In the genomic region with DNA sequence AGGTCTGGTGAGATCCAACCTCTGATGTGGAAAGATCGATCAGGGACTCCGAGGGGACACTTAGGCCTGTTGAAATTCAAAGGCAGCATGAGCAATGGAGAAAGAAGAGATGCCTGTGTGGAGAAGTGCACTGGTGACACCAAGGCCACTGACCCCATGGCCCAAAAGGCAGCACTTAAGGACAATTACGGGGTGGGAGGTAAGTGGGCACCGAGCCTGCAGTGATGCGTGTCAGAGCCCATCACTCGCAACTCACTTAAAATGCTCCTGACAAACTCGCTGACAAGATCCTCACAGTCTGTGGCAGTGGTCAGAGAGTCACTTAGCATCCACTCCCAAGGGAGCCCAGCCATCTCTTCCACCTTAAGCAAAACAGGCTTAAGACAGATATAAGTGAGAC, we compare ENCODE assay signal across 19 mouse cellular contexts.
DNase-seq lines count a peak whose midpoint lies in the region; TF ChIP-seq lines count a peak whose summit lies in the region.
"Had no signal": no experiment of that assay in that cellular context is flagged by ENCODE, and none has a peak within 500 bp of the region (broad histone marks: within the 10 kb centered on the region; RNA-seq: fewer than 3 reads in every experiment).

No protein-coding gene starts in this region.

- no peaks in the 10 kb centered on the region for H3K4me1 ChIP-seq in heart, adult 2 months (ENCODE audit: control insufficient read depth, insufficient read depth, low read length)
- peaks cover 9% of the 10 kb centered on the region for H3K4me1 ChIP-seq in heart, embryonic 10.5 days

- no peak overlapping the region for H3K4me3 ChIP-seq in heart, adult 2 months
- no peak overlapping the region for H3K4me3 ChIP-seq in heart, embryonic 10.5 days

- no peak for TF ChIP-seq CTCF in heart, adult 2 months (IDR thresholded peaks at IDR 0.05)

- H3K9ac ChIP-seq in heart, adult 2 months (ENCODE audit: low read depth, low read length): no peak overlapping the region

- TF ChIP-seq EP300 in heart, adult 2 months (IDR thresholded peaks at IDR 0.05; ENCODE audit: insufficient read depth, low read depth, low read length): no peak

- TF ChIP-seq POLR2A in heart, adult 2 months (IDR thresholded peaks at IDR 0.05; ENCODE audit: insufficient read depth, low read depth, low read length): no peak

- WGBS in heart, adult 2 months: 74% methylated on average over 7 of the region's 7 CpGs
- 41% methylated on average over 7 of the region's 7 CpGs for WGBS in heart, embryonic 10.5 days

- no peaks in the 10 kb centered on the region for H3K9me3 ChIP-seq in heart, embryonic 10.5 days

- H3K27ac ChIP-seq in heart, adult 2 months: no peak overlapping the region
- no peak overlapping the region for H3K27ac ChIP-seq in heart, embryonic 10.5 days

- intact Hi-C loops in heart, adult 2 months (cut with DNase I): no loop called here

- no peaks in the 10 kb centered on the region for H3K27me3 ChIP-seq in heart, adult 2 months (ENCODE audit: control insufficient read depth, insufficient read depth, low read length)
- peaks cover 18% of the 10 kb centered on the region; the same call in 1 of the 2 replicates for H3K27me3 ChIP-seq in heart, embryonic 10.5 days (ENCODE audit: insufficient read depth, poor library complexity, severe bottlenecking)
- H3K27me3 ChIP-seq: Patski had no signal

- H3K36me3 ChIP-seq in heart, adult 2 months (ENCODE audit: control insufficient read depth, insufficient read depth, low read length): no peaks in the 10 kb centered on the region
- H3K36me3 ChIP-seq in heart, embryonic 10.5 days: no peaks in the 10 kb centered on the region
- H3K36me3 ChIP-seq: G1E had no signal

- H3K79me2 ChIP-seq in heart, adult 2 months (replicated peaks; ENCODE audit: control insufficient read depth, insufficient read depth, low read length): no peaks in the 10 kb centered on the region

- peak; percentile 74 for DNase-seq in heart, adult 11 months
- DNase-seq in heart, adult 2 months: no peak
- DNase-seq in heart, embryonic 10.5 days (ENCODE audit: low spot score): peak; percentile 69
- no peak for DNase-seq in heart, adult 8-10 months (ENCODE audit: low spot score)
- peak; percentile 57 for DNase-seq in retina, embryonic 14.5 days (ENCODE audit: low spot score)
- peak; percentile 12 for DNase-seq in retina, postnatal 1 day
- DNase-seq in B cell, adult 2 months: no peak
- no peak for DNase-seq in testis, postnatal 14 days (ENCODE audit: low spot score)
- DNase-seq: adrenal gland, adult 2 months; adrenal gland, adult 8-10 months; adrenal gland, postnatal 10 days; adrenal gland, postnatal 14 days; adrenal gland, postnatal 25 days; adrenal gland, postnatal 36 days; cerebellum, adult 11 months; cerebellum, adult 11-12 months; cerebellum, adult 18-20 months had no signal

Comparison
In these comparisons a context has a peak if more than half of its experiments do, and no peak if none do; other contexts are left out.
1. DNase-seq: peak in heart, adult 11 months (single experiment), heart, embryonic 10.5 days (single experiment), retina, embryonic 14.5 days (single experiment) and retina, postnatal 1 day (single experiment); none in heart, adult 2 months (0 of 2), heart, adult 8-10 months (single experiment), B cell, adult 2 months (0 of 2) and testis, postnatal 14 days (single experiment).